Mouse (Mus musculus): ENCODE measurements around the gene Kcna10.

Gene Kcna10

GRCm38 (mm10) chr3:107182756-107183155 is at the start of gene Kcna10:
Gene Kcna10 (plus strand): TSS chr3:107183056.
- DNase-seq: no peak

- DNase-seq: no peak
These were observed 48.4 kb upstream of the Kcna10 start for GRCm38 (mm10) chr3:107134457-107134856.

- DNase-seq: no peak
These were observed 35.7 kb upstream of the Kcna10 start for GRCm38 (mm10) chr3:107147126-107147525.

GRCm38 (mm10) chr3:107149006-107149405 is 33.9 kb upstream of the Kcna10 start:
- DNase-seq: peak; percentile 26 to 39

GRCm38 (mm10) chr3:107150469-107150868 is 32.4 kb upstream of the Kcna10 start:
- no peak for DNase-seq

GRCm38 (mm10) chr3:107150872-107151540 is 31.9 kb upstream of the Kcna10 start:
- no peak for DNase-seq

- DNase-seq: no peak
These were observed 28.8 kb upstream of the Kcna10 start for GRCm38 (mm10) chr3:107153772-107154655.

- DNase-seq: no peak
These were observed 24.0 kb upstream of the Kcna10 start for GRCm38 (mm10) chr3:107158856-107159255.

GRCm38 (mm10) chr3:107159418-107159817 is 23.4 kb upstream of the Kcna10 start:
- DNase-seq: no peak

GRCm38 (mm10) chr3:107159859-107160324 is 23.0 kb upstream of the Kcna10 start:
- no peak for DNase-seq

GRCm38 (mm10) chr3:107162741-107163140 is 20.1 kb upstream of the Kcna10 start:
- DNase-seq: no peak

GRCm38 (mm10) chr3:107169552-107169951 is 13.3 kb upstream of the Kcna10 start:
- no peak for DNase-seq

- no peak for DNase-seq
These were observed 10.9 kb upstream of the Kcna10 start for GRCm38 (mm10) chr3:107171964-107172363.

GRCm38 (mm10) chr3:107172556-107172955 is 10.3 kb upstream of the Kcna10 start:
- DNase-seq: no peak

GRCm38 (mm10) chr3:107175486-107175885 is 7.4 kb upstream of the Kcna10 start:
- DNase-seq: no peak

- no peak for DNase-seq
These were observed 6.4 kb upstream of the Kcna10 start for GRCm38 (mm10) chr3:107176501-107176900.

GRCm38 (mm10) chr3:107180860-107181259 is 2.0 kb upstream of the Kcna10 start:
- DNase-seq: no peak

GRCm38 (mm10) chr3:107183178-107183577 is 322 bp downstream of the Kcna10 start:
- DNase-seq: no peak

GRCm38 (mm10) chr3:107185597-107185996 is 2.7 kb downstream of the Kcna10 start:
- no peak for DNase-seq

GRCm38 (mm10) chr3:107187022-107187421 is 4.2 kb downstream of the Kcna10 start:
- DNase-seq: no peak

- DNase-seq: no peak
These were observed 5.5 kb downstream of the Kcna10 start for GRCm38 (mm10) chr3:107188226-107188899.

- DNase-seq: no peak
These were observed 18.7 kb downstream of the Kcna10 start for GRCm38 (mm10) chr3:107201310-107202180.
